Mouse (Mus musculus) hindbrain, embryonic 15.5 days (tissue): ENCODE data around the gene 2310050C09Rik. TPM values are rescaled to one million over a fixed set of nuclear protein-coding genes. Genes with fewer than 3 reads are reported as not detected.

Source experiments
- polyA plus RNA-seq: library from polyadenylated mRNA; unstranded; fragments of >200 nt; fragmentation: Nextera tagmentation; extraction: Ambion mirVana; gene quantifications from 2 replicates; pipeline ENCODE4 v1.2.1, GENCODE M21; 2015

The 2310050C09Rik gene
- polyA plus RNA-seq, 1 experiment from 2014 or later: not detected

Other genes starting within 250 kb of the 2310050C09Rik start
- gene Lce6a, start 248.6 kb downstream of the 2310050C09Rik start, polyA plus RNA-seq: not detected in 2 replicates
- gene Lce1a1, start 221.9 kb downstream of the 2310050C09Rik start, polyA plus RNA-seq: not detected in 2 replicates
- gene Lce1b, start 213.3 kb downstream of the 2310050C09Rik start, polyA plus RNA-seq: not detected in 2 replicates
- gene Lce1a2, start 199.9 kb downstream of the 2310050C09Rik start, polyA plus RNA-seq: not detected in 2 replicates
- gene Lce1c, start 191.0 kb downstream of the 2310050C09Rik start, polyA plus RNA-seq: not detected in 2 replicates
- gene Lce1d, start 183.0 kb downstream of the 2310050C09Rik start, polyA plus RNA-seq: not detected in 2 replicates
- not detected in 2 replicates for gene Lce1e, start 161.1 kb downstream of the 2310050C09Rik start, polyA plus RNA-seq
- gene Lce1f, start 149.9 kb downstream of the 2310050C09Rik start, polyA plus RNA-seq: not detected in 2 replicates
- gene Gm38119, start 131.1 kb downstream of the 2310050C09Rik start, polyA plus RNA-seq: not detected in 2 replicates
- gene Lce1g, start 117.9 kb downstream of the 2310050C09Rik start, polyA plus RNA-seq: not detected in 2 replicates
- not detected in 2 replicates for gene Lce1h, start 105.2 kb downstream of the 2310050C09Rik start, polyA plus RNA-seq
- gene Lce1i, start 91.3 kb downstream of the 2310050C09Rik start, polyA plus RNA-seq: not detected in 2 replicates
- not detected in 2 replicates for gene Lce1j, start 79.7 kb downstream of the 2310050C09Rik start, polyA plus RNA-seq
- gene Lce1k, start 62.3 kb downstream of the 2310050C09Rik start, polyA plus RNA-seq: not detected in 2 replicates
- gene Kprp, start 43.0 kb downstream of the 2310050C09Rik start, polyA plus RNA-seq: not detected in 2 replicates
- not detected in 2 replicates for gene Lce1l, start 18.9 kb downstream of the 2310050C09Rik start, polyA plus RNA-seq
- gene Lce3a, start 56.0 kb upstream of the 2310050C09Rik start, polyA plus RNA-seq: not detected in 2 replicates
- not detected in 2 replicates for gene Lce3b, start 62.8 kb upstream of the 2310050C09Rik start, polyA plus RNA-seq
- 0.62 TPM in 1 of 2 replicates, not detected in the other for gene Lce3c, start 74.3 kb upstream of the 2310050C09Rik start, polyA plus RNA-seq
- not detected in 2 replicates for gene Lce3d, start 87.2 kb upstream of the 2310050C09Rik start, polyA plus RNA-seq
- gene Lce3e, start 96.8 kb upstream of the 2310050C09Rik start, polyA plus RNA-seq: not detected in 2 replicates
- not detected in 2 replicates for gene Lce3f, start 122.0 kb upstream of the 2310050C09Rik start, polyA plus RNA-seq
- gene Crct1, start 145.5 kb upstream of the 2310050C09Rik start, polyA plus RNA-seq: 1.9 and 2.3 TPM in 2 replicates
- gene Lce1m, start 148.8 kb upstream of the 2310050C09Rik start, polyA plus RNA-seq: not detected in 2 replicates
- not detected in 2 replicates for gene Gm4858, start 198.6 kb upstream of the 2310050C09Rik start, polyA plus RNA-seq